Mouse (Mus musculus) brain, adult 2 months (tissue): ENCODE data around the gene Cngb1.

Source experiments
- DNase-seq: peaks from one replicate; pipeline ENCODE4 v3.0.0; 2011; ENCODE audit warnings: low read depth, low spot score

Cngb1 gene

GRCm38 (mm10) chr8:95202056-95202570, 104.3 kb downstream of the Cngb1 start:
- DNase-seq: no peak

- no peak for DNase-seq
These were observed 104.9 kb downstream of the Cngb1 start for GRCm38 (mm10) chr8:95201491-95201890.

- no peak for DNase-seq
These were observed 106.4 kb downstream of the Cngb1 start for GRCm38 (mm10) chr8:95200001-95200405.

DNA sequence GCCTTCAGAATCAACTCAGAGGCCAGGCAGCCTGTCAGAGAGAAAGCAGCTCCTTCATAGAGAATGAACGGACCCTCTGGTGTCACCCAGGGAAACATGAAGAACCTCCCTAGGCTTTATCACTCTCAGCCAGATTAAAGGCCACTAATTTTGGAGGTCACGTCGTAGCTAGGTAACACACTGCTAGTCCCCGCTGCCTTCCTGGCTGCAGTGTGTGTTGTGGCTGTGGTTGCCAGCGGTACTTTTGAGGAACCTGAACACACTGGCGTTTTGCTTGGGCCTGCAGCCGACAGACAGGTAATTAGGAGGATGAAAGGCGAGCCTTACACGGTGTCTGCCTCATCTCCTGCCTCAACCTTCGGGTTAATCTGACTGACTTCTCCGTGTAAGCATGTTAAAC, 110.7 kb downstream of the Cngb1 start:
- DNase-seq: no peak

- DNase-seq: no peak
These were observed 114.7 kb downstream of the Cngb1 start for GRCm38 (mm10) chr8:95191497-95192175.
